ENCODE assay signal across 8 mouse cellular contexts in the genomic region with DNA sequence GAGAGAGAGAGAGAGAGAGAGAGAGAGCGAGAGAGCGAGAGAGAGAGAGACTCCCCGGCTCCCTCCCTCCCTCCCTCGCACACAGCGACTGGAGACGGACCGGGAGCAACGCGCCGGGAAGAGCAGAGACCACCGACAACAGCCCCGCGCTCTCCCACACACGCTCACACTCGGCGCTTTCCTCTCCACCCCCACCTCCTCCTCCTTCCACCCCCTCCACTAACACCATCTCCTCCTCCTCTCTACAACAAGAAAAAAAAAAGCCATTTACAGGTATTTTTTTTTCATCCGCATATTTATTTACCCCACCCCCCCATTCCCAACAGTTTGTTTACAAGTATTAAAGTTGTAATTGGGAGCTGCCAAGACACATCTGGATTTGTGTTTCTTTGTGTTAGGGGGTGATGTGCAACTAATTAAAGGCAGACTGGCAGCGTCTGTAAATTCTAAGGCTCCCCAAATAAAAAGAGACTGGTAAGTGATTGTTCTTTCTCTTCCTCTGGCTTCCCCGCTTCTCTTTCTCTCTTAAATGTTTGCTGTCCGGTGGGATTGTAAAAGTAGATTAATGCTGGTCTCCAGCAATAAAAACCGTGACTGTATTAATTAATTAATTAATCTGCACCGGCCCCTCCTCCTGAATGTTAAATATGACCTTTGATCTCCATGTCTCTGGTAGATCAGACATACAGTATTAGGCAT. TPM values are rescaled to one million over a fixed set of nuclear protein-coding genes. Genes with fewer than 3 reads are reported as not detected.
DNase-seq lines count a peak whose midpoint lies in the region; ATAC-seq and TF ChIP-seq lines count a peak whose summit lies in the region.

Gene Cxxc4 (plus strand): TSS at position 71 of the 699 bp plus-strand sequence.

- intact Hi-C loops in heart, postnatal 36 days (cut with DNase I): loop anchor here (5.0 kb wide), 1 partner anchor 34 kb away; no protein-coding TSS in a partner anchor

- peak; percentile 50 for ATAC-seq in heart, embryonic 11.5 days (replicated peaks; ENCODE audit: insufficient number of reproducible peaks, low FRiP score, low TSS enrichment)
- ATAC-seq in forebrain, embryonic 16.5 days: peak; percentile 75
- peak; percentile 80; the same call in 1 of the 2 replicates for ATAC-seq in stomach, embryonic 14.5 days (ENCODE audit: insufficient number of reproducible peaks, insufficient read depth, low FRiP score, low read depth)

- TF ChIP-seq POLR2A in bone marrow macrophage, adult 2 months (IDR thresholded peaks at IDR 0.05; ENCODE audit: borderline replicate concordance, low read depth, low read length): no peak

- no peak for TF ChIP-seq CTCF in bone marrow macrophage, adult 2 months (IDR thresholded peaks at IDR 0.05; ENCODE audit: low read depth, low read length)

- H3K36me3 ChIP-seq in heart, embryonic 11.5 days (ENCODE audit: control insufficient read depth, insufficient read depth, low read length): no peaks in the 10 kb centered on the region
- no peaks in the 10 kb centered on the region for H3K36me3 ChIP-seq in forebrain, embryonic 16.5 days (ENCODE audit: control insufficient read depth, insufficient read depth)
- H3K36me3 ChIP-seq in limb, embryonic 10.5 days: no peaks in the 10 kb centered on the region
- no peaks in the 10 kb centered on the region for H3K36me3 ChIP-seq in stomach, embryonic 14.5 days (ENCODE audit: control insufficient read depth, insufficient read depth, low read length)

- peak within 1 kb of the TSS; percentile 67 for H3K4me2 ChIP-seq in heart, embryonic 11.5 days
- H3K4me2 ChIP-seq in forebrain, embryonic 16.5 days (ENCODE audit: low read length): peak within 1 kb of the TSS; percentile 63
- peak within 1 kb of the TSS; percentile 53 for H3K4me2 ChIP-seq in stomach, embryonic 14.5 days (replicated peaks; ENCODE audit: low read depth, low read length)

- peak within 1 kb of the TSS; percentile 58 for H3K4me3 ChIP-seq in heart, embryonic 11.5 days (ENCODE audit: low read depth, low read length)
- peak within 1 kb of the TSS; percentile 56 for H3K4me3 ChIP-seq in bone marrow macrophage, adult 2 months (ENCODE audit: insufficient read depth, low read length)
- peak within 1 kb of the TSS; percentile 52 for H3K4me3 ChIP-seq in forebrain, embryonic 16.5 days (replicated peaks; ENCODE audit: low read length)
- H3K4me3 ChIP-seq in limb, embryonic 10.5 days: peak within 1 kb of the TSS; percentile 61
- peak within 1 kb of the TSS; percentile 46 for H3K4me3 ChIP-seq in stomach, embryonic 14.5 days (ENCODE audit: low read depth, low read length)

- peaks cover 7% of the 10 kb centered on the region; the same call in 1 of the 2 replicates for H3K4me1 ChIP-seq in heart, embryonic 11.5 days (ENCODE audit: control insufficient read depth, insufficient read depth, low read length)
- H3K4me1 ChIP-seq in bone marrow macrophage, adult 2 months (ENCODE audit: control insufficient read depth, insufficient read depth, low read length): no peaks in the 10 kb centered on the region
- H3K4me1 ChIP-seq in forebrain, embryonic 16.5 days (replicated peaks; ENCODE audit: control insufficient read depth, insufficient read depth, low read length): peaks cover 12% of the 10 kb centered on the region
- peaks cover 40% of the 10 kb centered on the region for H3K4me1 ChIP-seq in limb, embryonic 10.5 days
- peaks cover 8% of the 10 kb centered on the region; the same call in 1 of the 2 replicates for H3K4me1 ChIP-seq in stomach, embryonic 14.5 days (ENCODE audit: control insufficient read depth, insufficient read depth, low read length)

- peak within 1 kb of the TSS; percentile 76 for H3K9ac ChIP-seq in heart, embryonic 11.5 days (ENCODE audit: low read depth, low read length)
- peak within 1 kb of the TSS; percentile 58 for H3K9ac ChIP-seq in forebrain, embryonic 16.5 days (replicated peaks; ENCODE audit: low read depth, low read length)
- H3K9ac ChIP-seq in stomach, embryonic 14.5 days (replicated peaks; ENCODE audit: low read depth, low read length): peak within 1 kb of the TSS; percentile 45

- H3K27ac ChIP-seq in heart, embryonic 11.5 days (ENCODE audit: low read depth, low read length): peak within 1 kb of the TSS; percentile 83
- no peak within 1 kb of the TSS for H3K27ac ChIP-seq in bone marrow macrophage, adult 2 months (ENCODE audit: insufficient read depth, low read depth, low read length)
- peak within 1 kb of the TSS; percentile 86 for H3K27ac ChIP-seq in forebrain, embryonic 16.5 days (ENCODE audit: low read length)
- peak within 1 kb of the TSS; percentile 92 for H3K27ac ChIP-seq in limb, embryonic 10.5 days
- H3K27ac ChIP-seq in stomach, embryonic 14.5 days (ENCODE audit: low read length): peak within 1 kb of the TSS; percentile 81

- no peak for DNase-seq in heart, postnatal 36 days
- DNase-seq in limb, embryonic 10.5 days (ENCODE audit: low spot score): no peak
- no peak for DNase-seq in urinary bladder, postnatal 25 days (ENCODE audit: low spot score)
- no peak for DNase-seq in kidney, postnatal 10 days

- 3% methylated on average over 11 of the region's 22 CpGs for WGBS in heart, embryonic 11.5 days (ENCODE audit: insufficient replicate concordance)
- whole genome bisulfite sequencing in forebrain, embryonic 16.5 days: under 1% methylated on average over 21 of the region's 22 CpGs
- 2% methylated on average over 6 of the region's 22 CpGs for WGBS in limb, embryonic 10.5 days
- WGBS in stomach, embryonic 14.5 days: 1% methylated on average over 18 of the region's 22 CpGs

- H3K27me3 ChIP-seq in heart, embryonic 11.5 days (ENCODE audit: control insufficient read depth, insufficient read depth, low read length): no peaks in the 10 kb centered on the region
- H3K27me3 ChIP-seq in forebrain, embryonic 16.5 days (replicated peaks; ENCODE audit: control insufficient read depth, insufficient read depth, low read length): no peaks in the 10 kb centered on the region
- no peaks in the 10 kb centered on the region for H3K27me3 ChIP-seq in limb, embryonic 10.5 days (ENCODE audit: low read depth, poor library complexity, severe bottlenecking)
- no peaks in the 10 kb centered on the region for H3K27me3 ChIP-seq in stomach, embryonic 14.5 days (ENCODE audit: control insufficient read depth, insufficient read depth, low read length)

- no peaks in the 10 kb centered on the region for H3K9me3 ChIP-seq in heart, embryonic 11.5 days (replicated peaks; ENCODE audit: control insufficient read depth, low read length)
- H3K9me3 ChIP-seq in forebrain, embryonic 16.5 days (ENCODE audit: control insufficient read depth, low read length): no peaks in the 10 kb centered on the region
- H3K9me3 ChIP-seq in limb, embryonic 10.5 days (replicated peaks): no peaks in the 10 kb centered on the region
- no peaks in the 10 kb centered on the region for H3K9me3 ChIP-seq in stomach, embryonic 14.5 days (ENCODE audit: control insufficient read depth, low read depth, low read length)

RNA-seq across cellular contexts. Expression of gene Cxxc4, which starts in this region (rescaled TPM):
- polyA plus RNA-seq in heart, embryonic 11.5 days (2014; fragmentation: Nextera tagmentation; extraction: Ambion mirVana): 5.2 TPM in 2 replicates
- total RNA-seq in heart, postnatal 36 days (2021): 1 to 10 TPM; 2.2 to 2.5 TPM
- polyA plus RNA-seq in bone marrow macrophage, adult 2 months (2012; ENCODE audit: insufficient read depth, insufficient read length, missing spikeins): not detected in 2 replicates
- 12.3 and 15.3 TPM in 2 replicates for polyA plus RNA-seq in forebrain, embryonic 16.5 days (2015; fragmentation: Nextera tagmentation; extraction: Ambion mirVana)
- polyA plus RNA-seq in limb, embryonic 10.5 days (2016; fragmentation: Nextera tagmentation; extraction: Ambion mirVana): 3.6 and 5.4 TPM in 2 replicates
- 10.6 and 11.2 TPM in 2 replicates for polyA plus RNA-seq in stomach, embryonic 14.5 days (2014; fragmentation: Nextera tagmentation; extraction: Ambion mirVana)
